ENCODE assay signal across 15 mouse cellular contexts in the genomic region with DNA sequence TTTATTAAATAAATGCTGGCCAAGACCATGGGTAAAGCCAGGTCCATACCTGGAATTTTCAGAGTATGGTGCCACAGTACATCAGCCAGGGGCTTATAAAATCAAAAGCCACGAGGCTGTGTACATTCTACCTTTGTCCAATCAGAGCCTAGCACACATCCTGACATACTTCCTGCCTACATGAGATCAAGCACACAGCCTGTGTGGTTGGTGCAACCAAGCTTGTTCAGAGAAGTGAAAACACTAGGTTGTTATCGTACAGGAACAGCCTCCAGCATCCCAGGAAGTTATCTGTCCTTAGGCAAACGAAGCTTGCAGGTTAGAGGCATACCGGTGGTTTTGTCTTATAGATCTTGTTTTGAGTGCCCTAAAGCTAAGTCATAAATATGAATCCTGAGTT. TPM values are rescaled to one million over a fixed set of nuclear protein-coding genes. Genes with fewer than 3 reads are reported as not detected.
DNase-seq lines count a peak whose midpoint lies in the region; ATAC-seq lines count a peak whose summit lies in the region.
"Had no signal": no experiment of that assay in that cellular context is flagged by ENCODE, and none has a peak within 500 bp of the region (broad histone marks: within the 10 kb centered on the region; RNA-seq: fewer than 3 reads in every experiment).

No protein-coding gene starts in this region.

- peak; percentile 54; the same call in 1 of the 2 replicates for ATAC-seq in limb, embryonic 13.5 days (ENCODE audit: low FRiP score, low read depth)
- ATAC-seq in liver, embryonic 16.5 days (ENCODE audit: low read depth) = peak; percentile 90
- ATAC-seq: forebrain, postnatal 0 days had no signal

- no peak overlapping the region for H3K4me2 ChIP-seq in limb, embryonic 13.5 days (replicated peaks)
- H3K4me2 ChIP-seq in liver, embryonic 16.5 days (ENCODE audit: low read depth, low read length) = no peak overlapping the region
- H3K4me2 ChIP-seq: hindbrain, embryonic 15.5 days; midbrain, embryonic 12.5 days; neural tube, embryonic 15.5 days had no signal

- no peak overlapping the region for H3K4me3 ChIP-seq in limb, embryonic 13.5 days
- no peak overlapping the region for H3K4me3 ChIP-seq in limb, embryonic 10.5 days
- peak overlapping the region; percentile 12 for H3K4me3 ChIP-seq in erythroblast, embryonic 14.5 days (replicated peaks)
- no peak overlapping the region for H3K4me3 ChIP-seq in liver, embryonic 16.5 days (ENCODE audit: low read depth, low read length)
- H3K4me3 ChIP-seq: heart, embryonic 10.5 days; hindbrain, embryonic 15.5 days; midbrain, embryonic 12.5 days; neural tube, embryonic 15.5 days had no signal

- H3K4me1 ChIP-seq in limb, embryonic 13.5 days = peaks cover 27% of the 10 kb centered on the region
- H3K4me1 ChIP-seq in limb, embryonic 10.5 days = peaks cover 13% of the 10 kb centered on the region; the same call in 1 of the 2 replicates
- H3K4me1 ChIP-seq in erythroblast, embryonic 14.5 days (ENCODE audit: control insufficient read depth) = peaks cover 52% of the 10 kb centered on the region
- peaks cover 10% of the 10 kb centered on the region for H3K4me1 ChIP-seq in liver, embryonic 16.5 days (ENCODE audit: control insufficient read depth, low read depth, low read length)

- whole genome bisulfite sequencing in limb, embryonic 13.5 days = 70% methylated on average over 4 of the region's 4 CpGs
- 83% methylated on average over 4 of the region's 4 CpGs for WGBS in limb, embryonic 10.5 days
- WGBS in liver, embryonic 16.5 days (ENCODE audit: insufficient replicate concordance) = 11% methylated on average over 4 of the region's 4 CpGs

- DNase-seq in limb, embryonic 10.5 days (ENCODE audit: low spot score) = no peak
- DNase-seq in thymus, postnatal 25 days = peak; percentile 42
- DNase-seq in frontal cortex, postnatal 36 days (ENCODE audit: low spot score in 2 of 2) = no peak
- no peak for DNase-seq in gastrocnemius, postnatal 14 days
- no peak for DNase-seq in right cerebral cortex, postnatal 14 days
- DNase-seq: cerebellum, adult 11 months; forebrain, postnatal 0 days; lung, adult 18-20 months had no signal

- no peaks in the 10 kb centered on the region for H3K27me3 ChIP-seq in limb, embryonic 13.5 days
- H3K27me3 ChIP-seq in limb, embryonic 10.5 days (ENCODE audit: low read depth, poor library complexity, severe bottlenecking) = no peaks in the 10 kb centered on the region
- no peaks in the 10 kb centered on the region for H3K27me3 ChIP-seq in erythroblast, embryonic 14.5 days (ENCODE audit: control insufficient read depth)
- no peaks in the 10 kb centered on the region for H3K27me3 ChIP-seq in liver, embryonic 16.5 days (ENCODE audit: control insufficient read depth, insufficient read depth, low read depth, low read length)
- H3K27me3 ChIP-seq: hindbrain, embryonic 15.5 days; neural tube, embryonic 15.5 days had no signal

- no peaks in the 10 kb centered on the region for H3K36me3 ChIP-seq in limb, embryonic 13.5 days
- no peaks in the 10 kb centered on the region for H3K36me3 ChIP-seq in limb, embryonic 10.5 days
- no peaks in the 10 kb centered on the region for H3K36me3 ChIP-seq in erythroblast, embryonic 14.5 days (ENCODE audit: control insufficient read depth)
- H3K36me3 ChIP-seq in liver, embryonic 16.5 days (ENCODE audit: control insufficient read depth, insufficient read depth) = no peaks in the 10 kb centered on the region
- H3K36me3 ChIP-seq: heart, embryonic 10.5 days; hindbrain, embryonic 15.5 days; midbrain, embryonic 12.5 days; neural tube, embryonic 15.5 days had no signal

- H3K27ac ChIP-seq in limb, embryonic 13.5 days = no peak overlapping the region
- H3K27ac ChIP-seq in limb, embryonic 10.5 days = no peak overlapping the region
- no peak overlapping the region for H3K27ac ChIP-seq in liver, embryonic 16.5 days (ENCODE audit: low read length)
- H3K27ac ChIP-seq: heart, embryonic 10.5 days; hindbrain, embryonic 15.5 days; midbrain, embryonic 12.5 days; neural tube, embryonic 15.5 days had no signal

- no peak overlapping the region for H3K9ac ChIP-seq in limb, embryonic 13.5 days
- H3K9ac ChIP-seq in liver, embryonic 16.5 days (ENCODE audit: low read depth, low read length) = no peak overlapping the region
- H3K9ac ChIP-seq: forebrain, postnatal 0 days; hindbrain, embryonic 15.5 days; midbrain, embryonic 12.5 days; neural tube, embryonic 15.5 days had no signal

- intact Hi-C loops in gastrocnemius, postnatal 14 days (cut with DNase I; ENCODE audit: low total_unique reads) = no loop called here

- no peaks in the 10 kb centered on the region for H3K9me3 ChIP-seq in limb, embryonic 13.5 days
- no peaks in the 10 kb centered on the region for H3K9me3 ChIP-seq in limb, embryonic 10.5 days (replicated peaks)
- H3K9me3 ChIP-seq in erythroblast, embryonic 14.5 days (ENCODE audit: control insufficient read depth, low read length) = no peaks in the 10 kb centered on the region
- H3K9me3 ChIP-seq in liver, embryonic 16.5 days (replicated peaks; ENCODE audit: control insufficient read depth, low read length) = no peaks in the 10 kb centered on the region
- H3K9me3 ChIP-seq: heart, embryonic 10.5 days; hindbrain, embryonic 15.5 days; midbrain, embryonic 12.5 days; neural tube, embryonic 15.5 days had no signal

RNA-seq across cellular contexts. Expression of a gene that starts 19.5 kb away (rescaled TPM):
- 0.45 and 0.68 TPM in 2 replicates for polyA plus RNA-seq in limb, embryonic 13.5 days (2015; fragmentation: Nextera tagmentation; extraction: Ambion mirVana)
- polyA plus RNA-seq in limb, embryonic 10.5 days (2016; fragmentation: Nextera tagmentation; extraction: Ambion mirVana) = not detected in 2 replicates
- 0.51 and 0.78 TPM in 2 replicates for polyA plus RNA-seq in erythroblast, embryonic 14.5 days (2012)
- polyA plus RNA-seq in liver, embryonic 16.5 days (2015; fragmentation: Nextera tagmentation; extraction: Ambion mirVana) = 0.13 and 0.25 TPM in 2 replicates
- 1 to 10 TPM; 9.7 to 9.8 TPM for total RNA-seq in gastrocnemius, postnatal 14 days (2021)
- polyA plus RNA-seq: midbrain, embryonic 12.5 days had no signal
